Mouse (Mus musculus) kidney, embryonic 14.5 days (tissue): ENCODE results near the gene Mgat4e. TPM values are rescaled to one million over a fixed set of nuclear protein-coding genes. Genes with fewer than 3 reads are reported as not detected.

Experiments
- ATAC-seq: fragments of 200-750 bp; cut with Nextera tagmentation; 2 replicates; pipeline ENCODE4 v1.8.0; 2017; ENCODE audit warnings: moderate number of reproducible peaks, mild to moderate bottlenecking, moderate TSS enrichment, moderate library complexity; ENCODE audit not compliant: low FRiP score, low TSS enrichment
- H3K27ac ChIP-seq: fragments of 300-500 bp; sonication (generic); 2 replicates; pipeline ENCODE4 v1.5.1; 2014; ENCODE audit warnings: low read depth, mild to moderate bottlenecking, low read length, moderate library complexity, mixed read lengths
- H3K27me3 ChIP-seq: fragments of 300-500 bp; sonication (generic); 2 replicates; pipeline ENCODE4 v1.6.1; 2014; ENCODE audit warnings: mild to moderate bottlenecking, low read length; ENCODE audit not compliant: control insufficient read depth, insufficient read depth
- H3K36me3 ChIP-seq: fragments of 300-500 bp; sonication (generic); 2 replicates; pipeline ENCODE4 v1.6.1; 2014; ENCODE audit warnings: low read length, mixed read lengths; ENCODE audit not compliant: control insufficient read depth, insufficient read depth
- H3K4me1 ChIP-seq: fragments of 300-500 bp; sonication (generic); 2 replicates; pipeline ENCODE4 v1.6.1; 2014; ENCODE audit warnings: low read length, mixed read lengths; ENCODE audit not compliant: control insufficient read depth, insufficient read depth
- H3K4me2 ChIP-seq: fragments of 300-500 bp; sonication (generic); replicated peaks from 2 replicates; pipeline ENCODE4 v1.6.1; 2014; ENCODE audit warnings: low read depth, mild to moderate bottlenecking, low read length
- H3K4me3 ChIP-seq: fragments of 300-500 bp; sonication (generic); 2 replicates; pipeline ENCODE4 v1.5.1; 2014; ENCODE audit warnings: mild to moderate bottlenecking, low read length
- H3K9ac ChIP-seq: fragments of 300-500 bp; sonication (generic); 2 replicates; pipeline ENCODE4 v1.6.1; 2014; ENCODE audit warnings: low read depth, mild to moderate bottlenecking, low read length, moderate library complexity
- H3K9me3 ChIP-seq: fragments of 300-500 bp; sonication (generic); 2 replicates; pipeline ENCODE4 v1.6.1; 2016; ENCODE audit warnings: low read length; ENCODE audit not compliant: control insufficient read depth
- WGBS: fragments of 180-500 bp; shearing (Covaris S2); extraction: QIAGEN DNeasy Blood & Tissue Kit; methylation state at CpG from one replicate; pipeline ENCODE4 v1.1.7; 2014; 5-methylcytosine and 5-hydroxymethylcytosine counted together
- polyA plus RNA-seq: library from polyadenylated mRNA; unstranded; fragments of >200 nt; fragmentation: Nextera tagmentation; extraction: Ambion mirVana; gene quantifications from 2 replicates; pipeline ENCODE4 v1.2.1, GENCODE M21; 2014

Gene Mgat4e
- polyA plus RNA-seq, 1 experiment from 2014 or later: not detected

GRCm38 (mm10) chr1:134573300-134573931 is 23.9 kb upstream of the Mgat4e start:
- H3K27me3 ChIP-seq: no peaks in the 10 kb centered on the region
- no peak overlapping the region for H3K4me3 ChIP-seq
- 86% methylated on average over 1 of the region's 1 CpGs for WGBS
- H3K4me2 ChIP-seq: no peak overlapping the region
- H3K4me1 ChIP-seq: no peaks in the 10 kb centered on the region
- no peak overlapping the region for H3K27ac ChIP-seq
- no peak for ATAC-seq
- no peak overlapping the region for H3K9ac ChIP-seq
- no peaks in the 10 kb centered on the region for H3K9me3 ChIP-seq
- H3K36me3 ChIP-seq: no peaks in the 10 kb centered on the region

- H3K27me3 ChIP-seq: no peaks in the 10 kb centered on the region
- H3K27ac ChIP-seq: no peak overlapping the region
- 81% methylated on average over 3 of the region's 3 CpGs for WGBS
- no peak overlapping the region for H3K9ac ChIP-seq
- H3K36me3 ChIP-seq: no peaks in the 10 kb centered on the region
- no peak overlapping the region for H3K4me3 ChIP-seq
- H3K9me3 ChIP-seq: no peaks in the 10 kb centered on the region
- ATAC-seq: no peak
- H3K4me1 ChIP-seq: peaks cover 8% of the 10 kb centered on the region; the same call in 1 of the 2 replicates
- no peak overlapping the region for H3K4me2 ChIP-seq
Measured at GRCm38 (mm10) chr1:134570631-134571030, 21.1 kb upstream of the Mgat4e start.

- H3K9ac ChIP-seq: no peak overlapping the region
- no peak for ATAC-seq
- H3K4me3 ChIP-seq: no peak overlapping the region
- H3K36me3 ChIP-seq: no peaks in the 10 kb centered on the region
- no peaks in the 10 kb centered on the region for H3K9me3 ChIP-seq
- H3K4me1 ChIP-seq: peaks cover 9% of the 10 kb centered on the region; the same call in 1 of the 2 replicates
- no peak overlapping the region for H3K27ac ChIP-seq
- 93% methylated on average over 9 of the region's 9 CpGs for WGBS
- H3K27me3 ChIP-seq: no peaks in the 10 kb centered on the region
- H3K4me2 ChIP-seq: no peak overlapping the region
Measured at GRCm38 (mm10) chr1:134570171-134570570, 20.7 kb upstream of the Mgat4e start.

GRCm38 (mm10) chr1:134567511-134567910 is 18.0 kb upstream of the Mgat4e start:
- Histone ChIP-seq H3K27me3 (no peaks in the 10 kb centered on the region), H3K4me3 (no peak overlapping the region), H3K4me2 (no peak overlapping the region), H3K4me1 (peaks cover 9% of the 10 kb centered on the region; the same call in 1 of the 2 replicates), H3K9me3 (no peaks in the 10 kb centered on the region), H3K9ac (no peak overlapping the region), H3K27ac (no peak overlapping the region), H3K36me3 (no peaks in the 10 kb centered on the region)
- 22% methylated on average over 1 of the region's 1 CpGs for WGBS
- no peak for ATAC-seq

- no peak overlapping the region for H3K4me3 ChIP-seq
- H3K27me3 ChIP-seq: no peaks in the 10 kb centered on the region
- peaks cover 9% of the 10 kb centered on the region for H3K4me1 ChIP-seq
- no peak for ATAC-seq
- H3K36me3 ChIP-seq: no peaks in the 10 kb centered on the region
- no peak overlapping the region for H3K9ac ChIP-seq
- H3K4me2 ChIP-seq: no peak overlapping the region
- H3K9me3 ChIP-seq: no peaks in the 10 kb centered on the region
- WGBS: 90% methylated on average over 3 of the region's 3 CpGs
- H3K27ac ChIP-seq: no peak overlapping the region
Measured at GRCm38 (mm10) chr1:134563726-134564125, 14.2 kb upstream of the Mgat4e start.

- no peaks in the 10 kb centered on the region for H3K27me3 ChIP-seq
- no peaks in the 10 kb centered on the region for H3K9me3 ChIP-seq
- peak overlapping the region; percentile 72 for H3K4me2 ChIP-seq
- H3K36me3 ChIP-seq: no peaks in the 10 kb centered on the region
- H3K27ac ChIP-seq: no peak overlapping the region
- peak overlapping the region; percentile 99; the same call in 1 of the 2 replicates for H3K9ac ChIP-seq
- H3K4me1 ChIP-seq: peaks cover 9% of the 10 kb centered on the region
- peak overlapping the region; percentile 100 for H3K4me3 ChIP-seq
- no peak for ATAC-seq
Measured at GRCm38 (mm10) chr1:134562457-134562856, 13.0 kb upstream of the Mgat4e start.

GRCm38 (mm10) chr1:134561770-134562143 is 12.3 kb upstream of the Mgat4e start:
- peak overlapping the region; percentile 100 for H3K4me3 ChIP-seq
- no peaks in the 10 kb centered on the region for H3K36me3 ChIP-seq
- H3K27me3 ChIP-seq: no peaks in the 10 kb centered on the region
- no peaks in the 10 kb centered on the region for H3K9me3 ChIP-seq
- peak overlapping the region; percentile 24; the same call in 1 of the 2 replicates for H3K27ac ChIP-seq
- WGBS: 5% methylated on average over 7 of the region's 7 CpGs
- H3K4me2 ChIP-seq: peak overlapping the region; percentile 72
- no peak for ATAC-seq
- peak overlapping the region; percentile 99 for H3K9ac ChIP-seq
- peaks cover 9% of the 10 kb centered on the region for H3K4me1 ChIP-seq

- WGBS: under 1% methylated on average over 65 of the region's 76 CpGs
- Histone ChIP-seq H3K4me2 (peak overlapping the region; percentile 72), H3K4me3 (peak overlapping the region; percentile 100), H3K27me3 (no peaks in the 10 kb centered on the region), H3K4me1 (peaks cover 6% of the 10 kb centered on the region), H3K9ac (peak overlapping the region; percentile 99), H3K9me3 (no peaks in the 10 kb centered on the region), H3K36me3 (no peaks in the 10 kb centered on the region), H3K27ac (peak overlapping the region; percentile 93)
- peak; percentile 2; the same call in 1 of the 2 replicates for ATAC-seq
Measured at GRCm38 (mm10) chr1:134560801-134561769, 11.6 kb upstream of the Mgat4e start.

- H3K4me3 ChIP-seq: peak overlapping the region; percentile 100
- H3K36me3 ChIP-seq: no peaks in the 10 kb centered on the region
- no peaks in the 10 kb centered on the region for H3K27me3 ChIP-seq
- H3K9me3 ChIP-seq: no peaks in the 10 kb centered on the region
- H3K4me2 ChIP-seq: peak overlapping the region; percentile 72
- peaks cover 6% of the 10 kb centered on the region for H3K4me1 ChIP-seq
- H3K9ac ChIP-seq: peak overlapping the region; percentile 99
- H3K27ac ChIP-seq: peak overlapping the region; percentile 93
- WGBS: 2% methylated on average over 50 of the region's 50 CpGs
- no peak for ATAC-seq
Measured at GRCm38 (mm10) chr1:134560396-134560795, 10.9 kb upstream of the Mgat4e start.
